Mouse (Mus musculus): ENCODE data around the gene Wscd1. TPM values are rescaled to one million over a fixed set of nuclear protein-coding genes. Genes with fewer than 3 reads are reported as not detected.
A peak's percentile ranks its signal among the peaks of the same experiment; 100 is the strongest.

Gene Wscd1
- total and polyA plus RNA-seq, 2 experiments from 2014 or later: 81.5 to 143 TPM

GRCm38 (mm10) chr11:71770479-71770878 lies 20.8 kb downstream of the Wscd1 start:
- Histone ChIP-seq H3K4me1 (ENCODE audit: insufficient read depth, low read length) (peaks cover 4% of the 10 kb centered on the region), H3K9me3 (ENCODE audit: low read length) (no peaks in the 10 kb centered on the region), H3K9ac (replicated peaks; ENCODE audit: low read length, poor library complexity, severe bottlenecking) (no peak overlapping the region), H3K36me3 (ENCODE audit: insufficient read depth, low read length) (peaks cover 33% of the 10 kb centered on the region), H3K4me2 (ENCODE audit: low read depth, low read length, poor library complexity, severe bottlenecking) (no peak overlapping the region), H3K4me3 (ENCODE audit: low read depth, low read length) (no peak overlapping the region), H3K27ac (ENCODE audit: low read depth, low read length) (no peak overlapping the region), H3K27me3 (ENCODE audit: insufficient read depth, low read length) (no peaks in the 10 kb centered on the region)
- WGBS: 48% methylated on average over 2 of the region's 2 CpGs
- no peak for TF ChIP-seq CTCF (IDR thresholded peaks at IDR 0.05)
- DNase-seq (ENCODE audit: low spot score): peak; percentile 41
- ATAC-seq (ENCODE audit: low FRiP score): no peak

- no peak for DNase-seq (ENCODE audit: low spot score)
- ATAC-seq (ENCODE audit: low FRiP score): no peak
- no peak for TF ChIP-seq CTCF (IDR thresholded peaks at IDR 0.05)
- Histone ChIP-seq H3K27ac (ENCODE audit: low read depth, low read length) (no peak overlapping the region), H3K9me3 (ENCODE audit: low read length) (no peaks in the 10 kb centered on the region), H3K27me3 (ENCODE audit: insufficient read depth, low read length) (no peaks in the 10 kb centered on the region), H3K4me3 (ENCODE audit: low read depth, low read length) (no peak overlapping the region), H3K4me1 (ENCODE audit: insufficient read depth, low read length) (peaks cover 4% of the 10 kb centered on the region), H3K9ac (replicated peaks; ENCODE audit: low read length, poor library complexity, severe bottlenecking) (no peak overlapping the region), H3K36me3 (ENCODE audit: insufficient read depth, low read length) (peaks cover 38% of the 10 kb centered on the region), H3K4me2 (ENCODE audit: low read depth, low read length, poor library complexity, severe bottlenecking) (no peak overlapping the region)
- 70% methylated on average over 7 of the region's 7 CpGs for WGBS
Measured at GRCm38 (mm10) chr11:71771074-71771473, 21.4 kb downstream of the Wscd1 start.

- ATAC-seq (ENCODE audit: low FRiP score) (no peak), DNase-seq (ENCODE audit: low spot score) (no peak)
- Histone ChIP-seq H3K4me3 (ENCODE audit: low read depth, low read length) (no peak overlapping the region), H3K36me3 (ENCODE audit: insufficient read depth, low read length) (peaks cover 38% of the 10 kb centered on the region), H3K9ac (replicated peaks; ENCODE audit: low read length, poor library complexity, severe bottlenecking) (peak overlapping the region; percentile 19; the same call in 1 of the 2 replicates), H3K9me3 (ENCODE audit: low read length) (no peaks in the 10 kb centered on the region), H3K27ac (ENCODE audit: low read depth, low read length) (no peak overlapping the region), H3K4me1 (ENCODE audit: insufficient read depth, low read length) (peaks cover 4% of the 10 kb centered on the region), H3K4me2 (ENCODE audit: low read depth, low read length, poor library complexity, severe bottlenecking) (no peak overlapping the region), H3K27me3 (ENCODE audit: insufficient read depth, low read length) (no peaks in the 10 kb centered on the region)
- TF ChIP-seq CTCF (IDR thresholded peaks at IDR 0.05): no peak
- 42% methylated on average over 6 of the region's 6 CpGs for WGBS
Measured at GRCm38 (mm10) chr11:71772056-71772455, 22.3 kb downstream of the Wscd1 start.

GRCm38 (mm10) chr11:71772802-71773201 lies 23.1 kb downstream of the Wscd1 start:
- TF ChIP-seq CTCF (IDR thresholded peaks at IDR 0.05): no peak
- 33% methylated on average over 4 of the region's 4 CpGs for WGBS
- no peak overlapping the region for H3K4me2 ChIP-seq (ENCODE audit: low read depth, low read length, poor library complexity, severe bottlenecking)
- ATAC-seq (ENCODE audit: low FRiP score): no peak
- H3K9ac ChIP-seq (replicated peaks; ENCODE audit: low read length, poor library complexity, severe bottlenecking): 0 out of 2 replicates have a peak overlapping the region, but pooled peaks have one; percentile 19
- no peaks in the 10 kb centered on the region for H3K27me3 ChIP-seq (ENCODE audit: insufficient read depth, low read length)
- no peak overlapping the region for H3K27ac ChIP-seq (ENCODE audit: low read depth, low read length)
- DNase-seq (ENCODE audit: low spot score): no peak
- no peak overlapping the region for H3K4me3 ChIP-seq (ENCODE audit: low read depth, low read length)
- peaks cover 4% of the 10 kb centered on the region for H3K4me1 ChIP-seq (ENCODE audit: insufficient read depth, low read length)
- peaks cover 34% of the 10 kb centered on the region for H3K36me3 ChIP-seq (ENCODE audit: insufficient read depth, low read length)
- H3K9me3 ChIP-seq (ENCODE audit: low read length): no peaks in the 10 kb centered on the region

- no peaks in the 10 kb centered on the region for H3K27me3 ChIP-seq (ENCODE audit: insufficient read depth, low read length)
- no peak for TF ChIP-seq CTCF (IDR thresholded peaks at IDR 0.05)
- peak overlapping the region; percentile 43 for H3K27ac ChIP-seq (ENCODE audit: low read depth, low read length)
- no peak overlapping the region for H3K4me2 ChIP-seq (ENCODE audit: low read depth, low read length, poor library complexity, severe bottlenecking)
- ATAC-seq (ENCODE audit: low FRiP score) (no peak), DNase-seq (ENCODE audit: low spot score) (peak; percentile 30)
- H3K9ac ChIP-seq (replicated peaks; ENCODE audit: low read length, poor library complexity, severe bottlenecking): 0 out of 2 replicates have a peak overlapping the region, but pooled peaks have one; percentile 19
- H3K36me3 ChIP-seq (ENCODE audit: insufficient read depth, low read length): peaks cover 25% of the 10 kb centered on the region
- no peak overlapping the region for H3K4me3 ChIP-seq (ENCODE audit: low read depth, low read length)
- H3K4me1 ChIP-seq (ENCODE audit: insufficient read depth, low read length): peaks cover 6% of the 10 kb centered on the region
- WGBS: 45% methylated on average over 16 of the region's 16 CpGs
- H3K9me3 ChIP-seq (ENCODE audit: low read length): no peaks in the 10 kb centered on the region
Measured at GRCm38 (mm10) chr11:71773986-71774767, 24.5 kb downstream of the Wscd1 start.

- Histone ChIP-seq H3K36me3 (ENCODE audit: insufficient read depth, low read length) (peaks cover 18% of the 10 kb centered on the region), H3K4me2 (ENCODE audit: low read depth, low read length, poor library complexity, severe bottlenecking) (no peak overlapping the region), H3K4me3 (ENCODE audit: low read depth, low read length) (no peak overlapping the region), H3K9me3 (ENCODE audit: low read length) (no peaks in the 10 kb centered on the region), H3K9ac (replicated peaks; ENCODE audit: low read length, poor library complexity, severe bottlenecking) (no peak overlapping the region), H3K4me1 (ENCODE audit: insufficient read depth, low read length) (peaks cover 13% of the 10 kb centered on the region), H3K27ac (ENCODE audit: low read depth, low read length) (no peak overlapping the region), H3K27me3 (ENCODE audit: insufficient read depth, low read length) (no peaks in the 10 kb centered on the region)
- DNase-seq (ENCODE audit: low spot score): no peak
- TF ChIP-seq CTCF (IDR thresholded peaks at IDR 0.05): no peak
- no peak for ATAC-seq (ENCODE audit: low FRiP score)
- WGBS: 75% methylated on average over 6 of the region's 6 CpGs
Measured at GRCm38 (mm10) chr11:71775056-71775455, 25.3 kb downstream of the Wscd1 start.
